Mouse (Mus musculus) ES-E14 (cell line): ENCODE data around the gene Add3. TPM values are rescaled to one million over a fixed set of nuclear protein-coding genes. Genes with fewer than 3 reads are reported as not detected.

Experiments
- DNase-seq: peaks from one replicate; pipeline ENCODE4 v3.0.0-alpha.2; 2013; ENCODE audit warnings: low read depth, low spot score
- H3K27ac ChIP-seq: 2 replicates; pipeline ENCODE4 v1.5.1; 2012; ENCODE audit warnings: low read depth, mild to moderate bottlenecking, low read length, moderate library complexity, mixed read lengths; ENCODE audit not compliant: poor library complexity, insufficient read depth, severe bottlenecking
- H3K36me3 ChIP-seq: 2 replicates; pipeline ENCODE4 v1.6.1; 2012; ENCODE audit warnings: mild to moderate bottlenecking, low read length, moderate library complexity, mixed read lengths; ENCODE audit not compliant: control insufficient read depth, poor library complexity, insufficient read depth, severe bottlenecking
- H3K4me1 ChIP-seq, 2 experiments: fragments of 150-350 bp in 1 of 2; sonication (generic) in 1 of 2; 2 replicates each; pipeline ENCODE4 v1.6.1; 2012; ENCODE audit warnings: low read length in 2 of 2, mild to moderate bottlenecking in 1 of 2, mixed read lengths in 1 of 2; ENCODE audit not compliant: control insufficient read depth in 2 of 2, insufficient read depth in 2 of 2, poor library complexity in 1 of 2
- H3K4me3 ChIP-seq, 2 experiments: fragments of 150-350 bp in 1 of 2; sonication (generic) in 1 of 2; 2 replicates each; pipeline ENCODE4 v1.5.1; 2012; ENCODE audit warnings: low read length in 2 of 2, low read depth in 1 of 2, mild to moderate bottlenecking in 1 of 2, mixed read lengths in 1 of 2; ENCODE audit not compliant: insufficient read depth in 1 of 2, poor library complexity in 1 of 2, severe bottlenecking in 1 of 2
- H3K9ac ChIP-seq: 2 replicates; pipeline ENCODE4 v1.6.1; 2012; ENCODE audit warnings: low read depth, mild to moderate bottlenecking, low read length, mixed read lengths; ENCODE audit not compliant: poor library complexity, insufficient read depth, severe bottlenecking
- H3K9me3 ChIP-seq: fragments of 150-350 bp; sonication (generic); 2 replicates; pipeline ENCODE4 v1.6.1; 2012; ENCODE audit warnings: low read depth, mild to moderate bottlenecking, low read length; ENCODE audit not compliant: control insufficient read depth, insufficient read depth
- CHD2 ChIP-seq: IDR thresholded peaks from 2 replicates; pipeline ENCODE4 v1.6.1; 2014; ENCODE audit warnings: mild to moderate bottlenecking, low read depth, low read length, inconsistent platforms
- HCFC1 ChIP-seq: IDR thresholded peaks from 2 replicates; pipeline ENCODE4 v1.6.1; 2012; ENCODE audit warnings: low read length, inconsistent platforms, borderline replicate concordance; ENCODE audit not compliant: insufficient read depth
- MAFK ChIP-seq: IDR thresholded peaks from 2 replicates; pipeline ENCODE4 v1.6.1; 2014; ENCODE audit warnings: mild to moderate bottlenecking, low read depth, low read length, inconsistent platforms; ENCODE audit not compliant: insufficient read depth
- ZC3H11A ChIP-seq: IDR thresholded peaks from 2 replicates; pipeline ENCODE4 v1.6.1; 2012; ENCODE audit warnings: low read depth, mild to moderate bottlenecking, inconsistent platforms, low read length, borderline replicate concordance
- ZNF384 ChIP-seq: IDR thresholded peaks from 2 replicates; pipeline ENCODE4 v1.6.1; 2012; ENCODE audit warnings: low read depth, low read length, inconsistent platforms
- in situ Hi-C, 2 experiments: fragments of 600-800 bp; cut with MboI; formaldehyde crosslinking; loops; one replicate each; pipeline ENCODE4 v1.15.1; 2025; ENCODE audit warnings: low sequenced_read_pairs in 2 of 2, inconsistent platforms in 1 of 2; ENCODE audit not compliant: unreplicated experiment in 2 of 2
- total RNA-seq: library from RNA; depleted of rRNA; stranded (reverse); fragments of 300-350 nt; gene quantifications from 2 replicates; pipeline ENCODE4 v1.2.3, GENCODE M21; 2012

The Add3 gene
- total RNA-seq, 1 experiment, result 8.5 TPM

GRCm38 (mm10) chr19:53251656-53252055, 111.4 kb downstream of the Add3 start:
- no peak overlapping the region for H3K9ac ChIP-seq
- H3K4me1 ChIP-seq, result peaks cover 2% of the 10 kb centered on the region in 2 experiments; a peak in 2 of 4 replicates
- no peaks in the 10 kb centered on the region for H3K36me3 ChIP-seq
- no peak overlapping the region for H3K27ac ChIP-seq
- no peaks in the 10 kb centered on the region for H3K9me3 ChIP-seq
- DNase-seq, result no peak
- no peak overlapping the region for H3K4me3 ChIP-seq
- TF ChIP-seq MAFK, result no peak
- TF ChIP-seq ZC3H11A, result no peak
- TF ChIP-seq CHD2, result no peak
- TF ChIP-seq HCFC1, result no peak
- no peak for TF ChIP-seq ZNF384
- in situ Hi-C loops, result no loop called here

- TF ChIP-seq MAFK (no peak), ZNF384 (no peak), CHD2 (no peak), ZC3H11A (no peak), HCFC1 (no peak)
- in situ Hi-C loops, result no loop called here
- DNase-seq, result no peak
- H3K9ac ChIP-seq, result no peak overlapping the region
- H3K9me3 ChIP-seq, result no peaks in the 10 kb centered on the region
- no peak overlapping the region for H3K27ac ChIP-seq
- H3K4me1 ChIP-seq, result peaks cover 2% of the 10 kb centered on the region in 2 experiments; a peak in 2 of 4 replicates
- H3K36me3 ChIP-seq, result no peaks in the 10 kb centered on the region
- no peak overlapping the region for H3K4me3 ChIP-seq
Measured at GRCm38 (mm10) chr19:53252111-53253028, 112.1 kb downstream of the Add3 start.

GRCm38 (mm10) chr19:53256361-53256760, 116.1 kb downstream of the Add3 start:
- in situ Hi-C loops, result no loop called here
- no peaks in the 10 kb centered on the region for H3K9me3 ChIP-seq
- no peak overlapping the region for H3K9ac ChIP-seq
- H3K4me3 ChIP-seq, result no peak overlapping the region
- DNase-seq, result no peak
- TF ChIP-seq ZC3H11A (no peak), HCFC1 (no peak), MAFK (no peak), CHD2 (no peak), ZNF384 (no peak)
- H3K4me1 ChIP-seq, result no peaks in the 10 kb centered on the region; a peak in 2 of 4 replicates
- H3K27ac ChIP-seq, result no peak overlapping the region
- H3K36me3 ChIP-seq, result no peaks in the 10 kb centered on the region

- no peak overlapping the region for H3K9ac ChIP-seq
- TF ChIP-seq CHD2 (no peak), ZNF384 (no peak), HCFC1 (no peak), ZC3H11A (no peak), MAFK (no peak)
- no peaks in the 10 kb centered on the region for H3K9me3 ChIP-seq
- no peaks in the 10 kb centered on the region; a peak in 2 of 4 replicates for H3K4me1 ChIP-seq
- DNase-seq, result no peak
- H3K36me3 ChIP-seq, result no peaks in the 10 kb centered on the region
- no peak overlapping the region for H3K27ac ChIP-seq
- H3K4me3 ChIP-seq, result no peak overlapping the region
- in situ Hi-C loops, result no loop called here
Measured at GRCm38 (mm10) chr19:53256991-53257594, 116.8 kb downstream of the Add3 start.
